Comparison of ENCODE assay signal across 7 mouse cellular contexts in genomic region chr2:156862772-156863486, GRCm38 (mm10). TPM values are rescaled to one million over a fixed set of nuclear protein-coding genes. Genes with fewer than 3 reads are reported as not detected.
DNase-seq lines count a peak whose midpoint lies in the region; ATAC-seq lines count a peak whose summit lies in the region.

Gene Rab5if, plus strand, starts transcription at chr2:156863128.

- H3K4me1 ChIP-seq in intestine, embryonic 15.5 days (replicated peaks) = peaks cover 12% of the 10 kb centered on the region
- peaks cover 27% of the 10 kb centered on the region for H3K4me1 ChIP-seq in midbrain, embryonic 10.5 days

- H3K36me3 ChIP-seq in intestine, embryonic 15.5 days = peaks cover 8% of the 10 kb centered on the region
- peaks cover 55% of the 10 kb centered on the region for H3K36me3 ChIP-seq in midbrain, embryonic 10.5 days

- H3K9ac ChIP-seq in intestine, embryonic 15.5 days = peak within 1 kb of the TSS; percentile 99

- DNase-seq in adrenal gland, adult 18-20 months (ENCODE audit: low spot score in 2 of 2) = peak; percentile 97 to 99
- peak; percentile 99 for DNase-seq in embryo, embryonic 11 days
- peak; percentile 93 to 97 for DNase-seq in gastrocnemius, postnatal 36 days
- peak; percentile 98 to 99 for DNase-seq in left cerebral cortex, postnatal 25 days (ENCODE audit: low spot score in 2 of 2)
- DNase-seq in midbrain, embryonic 10.5 days (ENCODE audit: low spot score) = peak; percentile 99
- peak; percentile 96 for DNase-seq in right cerebral cortex, postnatal 4 days

- under 1% methylated on average over 98 of the region's 98 CpGs for WGBS in intestine, embryonic 15.5 days
- WGBS in midbrain, embryonic 10.5 days = under 1% methylated on average over 98 of the region's 98 CpGs

- peak; percentile 98 for ATAC-seq in intestine, embryonic 15.5 days

- intact Hi-C loops in gastrocnemius, postnatal 36 days (cut with DNase I) = loop anchor here (10.0 kb wide), 1 partner anchor 138 kb away; no protein-coding TSS in a partner anchor
- intact Hi-C loops in left cerebral cortex, postnatal 25 days (cut with DNase I) = no loop called here

- H3K4me3 ChIP-seq in intestine, embryonic 15.5 days (replicated peaks) = peak within 1 kb of the TSS; percentile 99
- H3K4me3 ChIP-seq in midbrain, embryonic 10.5 days = peak within 1 kb of the TSS; percentile 94

- H3K27ac ChIP-seq in intestine, embryonic 15.5 days = peak within 1 kb of the TSS; percentile 97
- peak within 1 kb of the TSS; percentile 92 for H3K27ac ChIP-seq in midbrain, embryonic 10.5 days (replicated peaks)

- H3K9me3 ChIP-seq in intestine, embryonic 15.5 days = no peaks in the 10 kb centered on the region
- H3K9me3 ChIP-seq in midbrain, embryonic 10.5 days (replicated peaks) = no peaks in the 10 kb centered on the region

- peak within 1 kb of the TSS; percentile 78 for H3K4me2 ChIP-seq in intestine, embryonic 15.5 days (replicated peaks)

- no peaks in the 10 kb centered on the region for H3K27me3 ChIP-seq in intestine, embryonic 15.5 days (replicated peaks)
- H3K27me3 ChIP-seq in midbrain, embryonic 10.5 days (ENCODE audit: low read depth, poor library complexity, severe bottlenecking) = no peaks in the 10 kb centered on the region

RNA-seq across cellular contexts. Expression of gene Rab5if, which starts in this region (rescaled TPM):
- 100 to 1,000 TPM; 223 to 330 TPM for total RNA-seq in adrenal gland, adult 18-20 months (2021)
- total RNA-seq in gastrocnemius, postnatal 36 days (2021) = 10 to 100 TPM; 79.3 to 85.6 TPM
- 304 and 311 TPM in 2 replicates for polyA plus RNA-seq in intestine, embryonic 15.5 days (2015; fragmentation: Nextera tagmentation; extraction: Ambion mirVana)
- 100 to 1,000 TPM; 104 to 105 TPM for total RNA-seq in left cerebral cortex, postnatal 25 days (2021)
- polyA plus RNA-seq in midbrain, embryonic 10.5 days (2016; fragmentation: Nextera tagmentation; extraction: Ambion mirVana) = 164 and 191 TPM in 2 replicates

Comparison
In these comparisons a context has a peak if more than half of its experiments do, and no peak if none do; other contexts are left out.
1. Peak in every context shown above with its lines: DNase-seq, ATAC-seq, H3K4me3 ChIP-seq and H3K27ac ChIP-seq.